Mouse (Mus musculus) MEL-GATA-1-ER (cell line): ENCODE measurements at regions not wholly inside any gene's neighbourhood (a gene's known extent, or its start where the extent isn't known, plus 50 kb on each side); places are given as distances from the start of the nearest gene placed in this dataset.

Source experiments
- DNase-seq: peaks from one replicate; pipeline ENCODE4 v3.0.0-alpha.2; 2012; ENCODE audit warnings: low read depth; ENCODE audit errors: extremely low read depth

GRCm38 (mm10) chr14:114804643-114805042, 287.4 kb upstream of the Gpc5 start:
- no peak for DNase-seq

DNA sequence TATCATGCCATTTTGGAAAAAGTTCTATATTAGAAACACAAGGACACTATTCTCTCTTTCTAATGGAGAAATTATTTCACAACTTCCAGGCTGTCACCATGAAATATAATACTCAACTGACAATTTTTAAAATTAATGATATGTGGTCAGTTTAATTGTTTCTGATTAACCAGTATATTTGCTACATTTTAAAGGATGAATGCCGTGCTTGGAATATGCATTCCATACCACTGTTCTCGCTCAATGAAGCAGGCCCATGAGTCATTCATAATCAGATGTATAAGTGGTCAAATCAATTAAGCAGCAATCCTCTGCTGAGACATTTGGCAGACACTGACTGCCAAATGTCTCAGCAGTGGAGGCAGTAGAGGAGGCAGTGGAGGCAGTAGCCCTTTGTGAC, 283.4 kb upstream of the Gpc5 start:
- no peak for DNase-seq

GRCm38 (mm10) chr14:114820677-114821076, 271.3 kb upstream of the Gpc5 start:
- no peak for DNase-seq

DNA sequence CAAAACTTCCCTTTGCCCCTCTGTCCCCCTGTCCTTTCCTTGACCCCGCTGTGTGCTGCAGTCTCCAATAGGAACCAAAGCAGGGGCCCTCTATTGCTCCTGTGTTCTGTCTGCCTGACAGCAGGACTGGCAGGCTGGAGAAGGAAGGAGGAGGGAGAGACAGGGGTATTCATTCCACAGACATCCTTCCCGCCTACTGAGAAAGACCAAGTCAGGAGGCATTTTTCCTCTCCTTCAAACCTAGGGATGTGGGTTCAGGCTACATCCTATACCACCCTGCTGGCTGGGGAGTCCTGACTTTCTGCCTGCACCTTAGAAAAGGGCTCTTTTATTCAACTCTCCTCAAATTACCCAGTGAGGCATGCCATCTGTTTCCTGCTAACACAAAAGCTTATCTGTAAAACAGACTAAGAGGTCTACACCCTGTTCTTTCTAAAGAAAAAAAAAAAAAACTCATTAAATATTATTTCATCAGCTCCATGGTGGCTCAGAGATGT, 270.9 kb upstream of the Gpc5 start:
- DNase-seq, result peak; percentile 23

DNA sequence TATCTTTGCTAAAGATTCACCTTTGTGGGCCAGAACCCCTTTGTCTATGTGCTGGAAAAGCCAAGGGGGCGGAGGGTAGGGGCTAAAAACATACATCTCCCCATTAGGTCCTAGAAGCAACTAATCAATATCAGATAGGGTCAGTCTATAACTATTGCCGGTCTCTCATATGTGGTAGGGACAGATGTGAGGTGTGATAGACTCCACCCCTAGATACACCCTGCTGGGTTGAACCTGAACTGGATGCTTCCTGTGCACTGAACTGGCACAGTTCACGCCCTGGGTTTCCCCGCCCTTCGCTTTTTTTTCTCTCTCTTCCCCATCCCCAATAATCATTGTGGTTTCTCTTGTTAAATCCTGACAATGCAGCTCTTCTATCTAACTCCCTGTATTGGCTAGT, 270.3 kb upstream of the Gpc5 start:
- no peak for DNase-seq

DNA sequence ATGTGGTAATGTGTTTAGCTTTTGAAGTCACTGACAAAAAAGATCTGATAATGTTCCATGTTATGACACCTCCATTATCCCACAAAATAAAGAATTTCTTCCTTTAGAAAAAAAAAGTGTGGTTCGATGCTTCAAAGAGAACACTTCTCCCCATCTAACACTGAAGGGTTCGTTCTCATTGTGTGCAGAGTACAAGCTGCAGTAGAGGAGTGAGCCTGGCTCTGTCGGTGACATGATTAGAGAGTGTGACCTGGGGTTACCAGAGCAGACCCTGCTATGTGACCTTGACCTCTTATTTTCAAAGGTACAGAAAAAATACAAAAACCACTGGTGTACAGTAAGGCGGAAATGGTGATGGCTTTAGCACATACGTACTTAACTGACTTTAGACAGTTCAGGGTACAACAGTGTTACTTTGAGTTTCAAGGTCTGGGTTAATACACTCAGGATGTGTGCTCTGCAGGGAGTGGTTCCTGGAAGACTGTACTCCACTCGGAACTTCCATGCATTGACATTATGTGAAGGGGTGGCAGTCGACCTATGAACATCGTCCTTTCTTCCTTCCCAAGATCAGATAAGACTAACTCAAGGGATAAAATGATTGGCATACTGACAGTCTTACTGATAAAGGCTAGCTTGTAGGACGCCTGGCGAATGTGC, 265.2 kb upstream of the Gpc5 start:
- DNase-seq, result no peak

DNA sequence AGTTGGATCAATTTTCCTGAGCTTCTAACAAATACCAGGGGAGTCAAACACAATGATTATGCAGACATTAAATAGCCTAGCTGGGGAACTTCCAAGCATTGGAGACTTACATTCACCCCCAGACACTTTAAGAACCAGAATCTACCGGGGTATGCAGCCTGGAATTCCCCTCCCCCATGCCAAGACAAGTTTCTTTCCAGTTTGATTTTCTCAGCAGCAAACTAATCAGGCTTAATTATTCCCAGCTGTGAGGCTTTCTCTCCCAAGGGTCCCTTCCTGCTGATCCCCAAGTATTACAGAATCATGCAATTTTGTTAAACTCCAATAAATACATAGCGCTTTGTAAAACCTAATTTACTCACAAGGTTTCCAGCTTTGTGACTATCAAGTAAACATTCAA, 262.7 kb upstream of the Gpc5 start:
- DNase-seq, result no peak

GRCm38 (mm10) chr14:114832987-114833386, 259.0 kb upstream of the Gpc5 start:
- DNase-seq, result no peak

DNA sequence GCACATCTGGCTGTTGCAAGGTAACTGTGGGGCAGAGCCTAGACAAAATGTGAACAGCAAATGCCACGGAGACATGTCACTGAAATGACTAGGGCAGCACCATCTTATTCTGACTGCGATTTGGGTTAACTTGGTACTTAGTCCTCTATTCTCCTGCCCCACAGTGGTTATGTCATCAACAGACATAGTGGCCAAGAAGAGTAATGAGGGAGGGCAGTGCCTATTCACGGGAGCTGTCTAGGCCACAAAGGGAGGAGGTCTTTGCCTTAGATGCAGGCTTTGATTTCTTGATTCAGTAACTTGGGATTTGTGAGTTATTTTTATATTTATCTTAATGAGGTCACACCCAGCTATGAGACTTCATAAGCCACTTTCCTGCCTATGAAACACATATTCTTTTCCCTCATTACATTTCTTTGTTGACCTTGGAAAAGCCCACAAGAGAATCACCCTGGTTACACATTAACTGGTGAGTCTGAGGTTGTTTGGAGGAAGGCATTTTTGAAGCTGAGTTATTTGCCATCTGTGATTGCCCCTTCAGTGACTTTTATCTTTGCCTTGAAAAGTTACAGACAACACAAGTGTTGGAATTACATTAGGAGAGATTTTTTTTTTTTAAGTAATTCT, 255.2 kb upstream of the Gpc5 start:
- no peak for DNase-seq

DNA sequence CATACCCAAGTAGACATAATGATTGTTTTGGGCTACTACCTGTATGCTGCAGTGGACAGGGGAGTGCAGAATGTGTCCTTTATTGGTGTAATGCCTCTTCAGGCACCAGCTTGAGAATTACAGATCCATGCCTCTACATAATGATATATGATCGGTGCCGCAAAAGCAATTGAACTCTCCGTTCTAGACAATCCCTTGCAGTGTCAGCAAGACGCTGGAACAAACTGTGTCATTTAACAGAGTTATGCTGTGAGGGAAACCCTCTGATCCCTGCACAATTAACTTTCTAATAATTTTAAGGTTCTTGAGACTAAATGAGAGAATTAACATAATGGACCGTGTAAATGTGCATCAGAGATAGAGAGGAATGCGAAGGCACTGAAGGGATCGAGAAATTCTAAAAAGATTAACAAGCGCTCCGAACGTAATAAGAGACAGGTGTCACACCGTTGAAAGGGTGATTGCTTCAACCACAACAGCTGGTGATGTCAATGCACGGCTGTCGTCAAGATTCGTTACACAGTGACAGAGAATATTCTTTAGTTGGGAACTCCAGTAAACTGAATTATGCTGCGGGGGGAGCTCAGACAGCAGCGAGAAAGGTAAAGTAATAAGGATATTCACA, 254.3 kb upstream of the Gpc5 start:
- no peak for DNase-seq

GRCm38 (mm10) chr14:114839340-114839903, 252.6 kb upstream of the Gpc5 start:
- DNase-seq, result no peak

DNA sequence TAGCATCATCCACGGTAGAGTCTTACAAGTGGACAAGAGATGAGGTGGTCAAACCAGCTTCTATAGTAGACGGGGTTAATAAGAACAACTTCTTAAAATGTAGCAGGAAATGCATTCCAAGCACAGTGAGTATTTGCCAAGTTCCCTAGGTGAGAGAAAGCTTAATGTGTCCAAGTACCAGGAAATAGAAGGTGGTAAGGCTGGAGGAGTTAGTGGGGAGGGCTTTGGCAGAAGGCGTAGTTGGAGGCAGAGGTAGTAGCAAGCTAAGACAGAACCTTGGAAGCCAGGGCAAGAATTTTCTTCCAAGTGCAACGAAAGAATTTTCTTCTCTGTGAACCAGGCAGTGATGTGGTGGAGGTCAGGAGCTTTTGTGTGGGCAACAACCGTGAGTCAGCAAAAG, 251.2 kb upstream of the Gpc5 start:
- DNase-seq, result no peak

- DNase-seq, result no peak
Measured at GRCm38 (mm10) chr14:114841552-114841951, 250.5 kb upstream of the Gpc5 start.

DNA sequence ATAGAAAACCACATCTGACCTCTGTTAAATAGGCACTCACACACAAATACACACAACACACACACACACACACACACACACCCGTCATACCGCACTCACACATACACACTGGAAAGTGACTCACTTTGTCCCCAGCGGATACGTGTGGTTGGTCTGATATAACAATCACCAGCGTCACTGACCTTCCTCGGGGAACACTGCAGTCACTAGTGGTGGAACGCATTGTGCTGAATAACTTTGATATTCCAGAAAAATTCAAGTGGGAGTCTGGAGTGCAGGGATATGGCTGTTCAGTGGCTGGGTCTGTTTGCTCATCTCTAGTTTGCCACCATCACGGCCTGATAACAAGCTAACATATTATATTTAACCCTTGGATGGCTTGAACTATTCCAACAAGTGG, 249.7 kb upstream of the Gpc5 start:
- DNase-seq, result no peak

GRCm38 (mm10) chr14:114843105-114843743, 248.8 kb upstream of the Gpc5 start:
- DNase-seq, result no peak

GRCm38 (mm10) chr14:114854324-114855054, 237.5 kb upstream of the Gpc5 start:
- peak; percentile 90 for DNase-seq

GRCm38 (mm10) chr14:114855055-114855740, 236.8 kb upstream of the Gpc5 start:
- DNase-seq, result no peak

GRCm38 (mm10) chr14:114855746-114856145, 236.3 kb upstream of the Gpc5 start:
- DNase-seq, result no peak

DNA sequence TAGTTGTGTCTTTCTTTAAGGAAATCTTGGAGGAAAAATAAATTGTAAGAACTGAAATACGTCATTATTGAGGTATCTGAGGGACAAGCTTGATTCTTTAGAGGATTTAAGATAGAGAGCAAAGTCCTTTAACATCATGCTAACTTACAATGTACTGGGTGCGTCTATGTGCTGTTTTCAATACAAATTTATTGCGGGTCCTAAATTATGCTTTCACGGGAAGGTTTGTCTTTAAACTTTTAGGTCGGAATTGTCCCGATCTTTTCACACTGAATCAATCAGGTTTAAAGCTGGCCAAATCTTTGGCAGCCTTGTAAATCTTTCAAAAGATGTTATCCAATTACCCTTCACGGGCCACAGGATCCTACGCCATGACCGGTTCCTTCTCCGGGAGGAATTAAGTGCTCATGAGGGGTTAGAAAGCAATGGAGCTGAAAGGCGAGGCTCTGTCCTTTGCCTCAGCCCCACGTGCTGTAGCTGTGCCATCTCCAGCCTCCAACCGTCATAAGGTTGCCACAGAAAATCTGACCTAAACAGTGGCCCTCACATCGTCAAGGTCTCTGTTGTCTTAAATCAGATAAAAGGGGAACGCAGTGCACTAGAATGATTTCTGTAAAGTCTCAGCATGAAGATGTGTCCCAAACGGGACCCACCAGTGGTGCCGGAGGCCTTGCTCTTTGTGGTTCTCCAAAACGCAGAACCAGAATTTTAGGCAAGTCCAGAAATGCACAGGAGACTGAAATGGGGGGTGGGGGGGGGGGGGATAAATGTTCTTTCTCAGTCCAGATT, 235.6 kb upstream of the Gpc5 start:
- DNase-seq, result no peak

- no peak for DNase-seq
Measured at GRCm38 (mm10) chr14:114857171-114857570, 234.8 kb upstream of the Gpc5 start.
